ENCODE assay signal across 8 mouse cellular contexts in genomic region chr17:47864496-47864895, GRCm38 (mm10). TPM values are rescaled to one million over a fixed set of nuclear protein-coding genes. Genes with fewer than 3 reads are reported as not detected.
DNase-seq lines count a peak whose midpoint lies in the region; ATAC-seq lines count a peak whose summit lies in the region.

No protein-coding gene starts in this region.

- peak overlapping the region; percentile 65 for H3K27ac ChIP-seq in embryonic facial prominence, embryonic 10.5 days (replicated peaks)
- peak overlapping the region; percentile 81; the same call in 1 of the 2 replicates for H3K27ac ChIP-seq in limb, embryonic 13.5 days
- no peak overlapping the region for H3K27ac ChIP-seq in midbrain, embryonic 15.5 days

- no peaks in the 10 kb centered on the region for H3K27me3 ChIP-seq in embryonic facial prominence, embryonic 10.5 days (replicated peaks; ENCODE audit: low read depth, poor library complexity, severe bottlenecking)
- H3K27me3 ChIP-seq in limb, embryonic 13.5 days = no peaks in the 10 kb centered on the region
- no peaks in the 10 kb centered on the region for H3K27me3 ChIP-seq in midbrain, embryonic 15.5 days (replicated peaks)

- H3K4me1 ChIP-seq in embryonic facial prominence, embryonic 10.5 days = peaks cover 62% of the 10 kb centered on the region
- peaks cover 31% of the 10 kb centered on the region for H3K4me1 ChIP-seq in limb, embryonic 13.5 days
- H3K4me1 ChIP-seq in midbrain, embryonic 15.5 days = 0 out of 2 replicates have a peak, but pooled peaks cover 5% of the 10 kb centered on the region

- H3K4me2 ChIP-seq in limb, embryonic 13.5 days (replicated peaks) = peak overlapping the region; percentile 35
- H3K4me2 ChIP-seq in midbrain, embryonic 15.5 days = peak overlapping the region; percentile 32

- peaks cover 37% of the 10 kb centered on the region for H3K36me3 ChIP-seq in embryonic facial prominence, embryonic 10.5 days (replicated peaks)
- H3K36me3 ChIP-seq in limb, embryonic 13.5 days = peaks cover 32% of the 10 kb centered on the region
- no peaks in the 10 kb centered on the region for H3K36me3 ChIP-seq in midbrain, embryonic 15.5 days (replicated peaks)

- peak; percentile 82 for ATAC-seq in limb, embryonic 13.5 days (ENCODE audit: low FRiP score, low read depth)
- peak; percentile 40 for ATAC-seq in midbrain, embryonic 15.5 days (replicated peaks)

- no peaks in the 10 kb centered on the region for H3K9me3 ChIP-seq in embryonic facial prominence, embryonic 10.5 days
- no peaks in the 10 kb centered on the region for H3K9me3 ChIP-seq in limb, embryonic 13.5 days
- H3K9me3 ChIP-seq in midbrain, embryonic 15.5 days = no peaks in the 10 kb centered on the region

- WGBS in embryonic facial prominence, embryonic 10.5 days = 3% methylated on average over 17 of the region's 17 CpGs
- 2% methylated on average over 17 of the region's 17 CpGs for WGBS in limb, embryonic 13.5 days
- 4% methylated on average over 17 of the region's 17 CpGs for WGBS in midbrain, embryonic 15.5 days

- peak overlapping the region; percentile 6 for H3K4me3 ChIP-seq in embryonic facial prominence, embryonic 10.5 days
- H3K4me3 ChIP-seq in limb, embryonic 13.5 days = no peak overlapping the region
- H3K4me3 ChIP-seq in midbrain, embryonic 15.5 days = no peak overlapping the region; the same call in 1 of the 2 replicates

- no peak overlapping the region for H3K9ac ChIP-seq in limb, embryonic 13.5 days
- H3K9ac ChIP-seq in midbrain, embryonic 15.5 days = no peak overlapping the region

- DNase-seq in 3134 (ENCODE audit: extremely low read depth, insufficient read length, low spot score) = peak; percentile 73
- DNase-seq in adrenal gland, postnatal 10 days = peak; percentile 95
- DNase-seq in embryonic facial prominence, embryonic 10.5 days (ENCODE audit: low spot score) = peak; percentile 93
- DNase-seq in heart, adult 18-20 months = peak; percentile 84 to 93
- DNase-seq in kidney, adult 11 months = peak; percentile 62
- DNase-seq in spleen, postnatal 14 days (ENCODE audit: low spot score in 2 of 2) = peak; percentile 62 to 79

RNA-seq across cellular contexts. Expression of gene Mdfi, which starts 30.0 kb away (rescaled TPM):
- 1 to 10 TPM; 4.2 to 5.3 TPM for total RNA-seq in adrenal gland, postnatal 10 days (2021)
- polyA plus RNA-seq in embryonic facial prominence, embryonic 10.5 days (2016; fragmentation: Nextera tagmentation; extraction: Ambion mirVana) = 21.0 and 25.1 TPM in 2 replicates
- total RNA-seq in heart, adult 18-20 months (2021) = 1 to 10 TPM in 1 of 2 experiments, under 1 TPM in 1; 0.40 to 1.3 TPM
- 30.9 and 33.9 TPM in 2 replicates for polyA plus RNA-seq in limb, embryonic 13.5 days (2015; fragmentation: Nextera tagmentation; extraction: Ambion mirVana)
- 2.7 and 3.6 TPM in 2 replicates for polyA plus RNA-seq in midbrain, embryonic 15.5 days (2015; fragmentation: Nextera tagmentation; extraction: Ambion mirVana)

RNA-seq across cellular contexts. Expression of gene Foxp4, which starts 59.9 kb away (rescaled TPM):
- 10 to 100 TPM; 24.8 to 25.6 TPM for total RNA-seq in adrenal gland, postnatal 10 days (2021)
- 26.9 and 28.1 TPM in 2 replicates for polyA plus RNA-seq in embryonic facial prominence, embryonic 10.5 days (2016; fragmentation: Nextera tagmentation; extraction: Ambion mirVana)
- 10 to 100 TPM in 1 of 2 experiments, 1 to 10 TPM in 1; 8.5 to 12.2 TPM for total RNA-seq in heart, adult 18-20 months (2021)
- polyA plus RNA-seq in limb, embryonic 13.5 days (2015; fragmentation: Nextera tagmentation; extraction: Ambion mirVana) = 25.9 and 30.2 TPM in 2 replicates
- 43.3 and 46.6 TPM in 2 replicates for polyA plus RNA-seq in midbrain, embryonic 15.5 days (2015; fragmentation: Nextera tagmentation; extraction: Ambion mirVana)
